Mouse (Mus musculus) cortical plate, adult 2 months (tissue): ENCODE results near the gene Ripor3. TPM values are rescaled to one million over a fixed set of nuclear protein-coding genes. Genes with fewer than 3 reads are reported as not detected.
A peak's percentile ranks its signal among the peaks of the same experiment; 100 is the strongest.

Source experiments
- H3K27ac ChIP-seq: fragments of 200-500 bp; 2 replicates; pipeline ENCODE4 v1.5.1; 2012; ENCODE audit warnings: low read length, control low read depth, inconsistent platforms; ENCODE audit not compliant: insufficient read depth
- H3K4me1 ChIP-seq: fragments of 200-500 bp; 2 replicates; pipeline ENCODE4 v1.6.1; 2011; ENCODE audit warnings: low read length; ENCODE audit not compliant: control insufficient read depth, insufficient read depth
- H3K4me3 ChIP-seq: fragments of 200-500 bp; 2 replicates; pipeline ENCODE4 v1.5.1; 2011; ENCODE audit warnings: mild to moderate bottlenecking, low read length, control low read depth; ENCODE audit not compliant: insufficient read depth
- CTCF ChIP-seq: fragments of 200-500 bp; IDR thresholded peaks from 2 replicates; pipeline ENCODE4 v1.5.1; 2011; ENCODE audit warnings: mild to moderate bottlenecking, control low read depth, low read length; ENCODE audit not compliant: insufficient read depth; ENCODE audit errors: extremely low read depth
- POLR2A ChIP-seq: fragments of 200-500 bp; IDR thresholded peaks from 2 replicates; pipeline ENCODE4 v1.6.1; 2011; ENCODE audit warnings: mild to moderate bottlenecking, low read length, control low read depth; ENCODE audit not compliant: insufficient read depth; ENCODE audit errors: extremely low read depth
- polyA plus RNA-seq: library from polyadenylated mRNA; depleted of rRNA; stranded (reverse); fragments of >200 nt; gene quantifications from 2 replicates; pipeline ENCODE4 v1.2.3, GENCODE M21; 2012

Ripor3 gene
- polyA plus RNA-seq, 1 experiment: 0.50 TPM

GRCm38 (mm10) chr2:167949808-167950207 is 60.6 kb downstream of the Ripor3 start:
- TF ChIP-seq POLR2A (no peak), CTCF (no peak)
- Histone ChIP-seq H3K27ac (0 out of 2 replicates have a peak overlapping the region, but pooled peaks have one; percentile 24), H3K4me3 (no peak overlapping the region), H3K4me1 (peaks cover 18% of the 10 kb centered on the region)

GRCm38 (mm10) chr2:167949250-167949649 is 61.2 kb downstream of the Ripor3 start:
- no peak overlapping the region for H3K4me3 ChIP-seq
- no peak for TF ChIP-seq CTCF
- TF ChIP-seq POLR2A: no peak
- H3K4me1 ChIP-seq: peaks cover 20% of the 10 kb centered on the region
- H3K27ac ChIP-seq: no peak overlapping the region

- H3K27ac ChIP-seq: no peak overlapping the region
- TF ChIP-seq POLR2A (no peak), CTCF (no peak)
- H3K4me3 ChIP-seq: no peak overlapping the region
- H3K4me1 ChIP-seq: peaks cover 24% of the 10 kb centered on the region
These were observed 61.9 kb downstream of the Ripor3 start for GRCm38 (mm10) chr2:167948557-167948956.

- Histone ChIP-seq H3K4me3 (no peak overlapping the region), H3K4me1 (peaks cover 30% of the 10 kb centered on the region), H3K27ac (no peak overlapping the region)
- no peak for TF ChIP-seq POLR2A
- TF ChIP-seq CTCF: no peak
These were observed 62.4 kb downstream of the Ripor3 start for GRCm38 (mm10) chr2:167948047-167948446.

- TF ChIP-seq CTCF (no peak), POLR2A (no peak)
- Histone ChIP-seq H3K27ac (no peak overlapping the region), H3K4me1 (peaks cover 38% of the 10 kb centered on the region), H3K4me3 (no peak overlapping the region)
These were observed 63.2 kb downstream of the Ripor3 start for GRCm38 (mm10) chr2:167947251-167947650.

- Histone ChIP-seq H3K27ac (no peak overlapping the region), H3K4me1 (peaks cover 38% of the 10 kb centered on the region), H3K4me3 (no peak overlapping the region)
- TF ChIP-seq CTCF: no peak
- TF ChIP-seq POLR2A: no peak
These were observed 65.0 kb downstream of the Ripor3 start for GRCm38 (mm10) chr2:167945451-167945850.

- H3K4me3 ChIP-seq: no peak overlapping the region
- no peak overlapping the region for H3K27ac ChIP-seq
- TF ChIP-seq CTCF: no peak
- no peak for TF ChIP-seq POLR2A
- peaks cover 37% of the 10 kb centered on the region for H3K4me1 ChIP-seq
These were observed 66.2 kb downstream of the Ripor3 start for GRCm38 (mm10) chr2:167944193-167944592.

GRCm38 (mm10) chr2:167942926-167943633 is 67.3 kb downstream of the Ripor3 start:
- TF ChIP-seq POLR2A (no peak), CTCF (no peak)
- Histone ChIP-seq H3K4me1 (peaks cover 38% of the 10 kb centered on the region), H3K4me3 (no peak overlapping the region), H3K27ac (peak overlapping the region; percentile 24)

GRCm38 (mm10) chr2:167942199-167942925 is 68.1 kb downstream of the Ripor3 start:
- Histone ChIP-seq H3K4me3 (no peak overlapping the region), H3K27ac (peak overlapping the region; percentile 24), H3K4me1 (peaks cover 38% of the 10 kb centered on the region)
- peak; percentile 38; the same call in 1 of the 2 replicates for TF ChIP-seq POLR2A
- no peak for TF ChIP-seq CTCF

GRCm38 (mm10) chr2:167941745-167942176 is 68.7 kb downstream of the Ripor3 start:
- no peak for TF ChIP-seq CTCF
- TF ChIP-seq POLR2A: no peak
- Histone ChIP-seq H3K4me1 (peaks cover 40% of the 10 kb centered on the region), H3K27ac (no peak overlapping the region), H3K4me3 (no peak overlapping the region)
